Mouse (Mus musculus) liver, postnatal 0 days (tissue): Measurements from ENCODE around the gene Pde8a. TPM values are rescaled to one million over a fixed set of nuclear protein-coding genes. Genes with fewer than 3 reads are reported as not detected.

Experiments
- ATAC-seq: fragments of 200-750 bp; cut with Nextera tagmentation; 2 replicates; pipeline ENCODE4 v1.8.0; 2017; ENCODE audit warnings: mild to moderate bottlenecking, moderate library complexity
- DNase-seq: peaks from one replicate; pipeline ENCODE4 v3.0.0-alpha.2; 2016
- H3K27ac ChIP-seq: fragments of 300-500 bp; sonication (generic); 2 replicates; pipeline ENCODE4 v1.5.1; 2014; ENCODE audit warnings: antibody characterized with exemption, moderate library complexity, mild to moderate bottlenecking, low read depth
- H3K27me3 ChIP-seq: fragments of 300-500 bp; sonication (generic); 2 replicates; pipeline ENCODE4 v1.6.1; 2014; ENCODE audit warnings: low read length, control low read depth, mixed read lengths; ENCODE audit not compliant: insufficient read depth
- H3K36me3 ChIP-seq: fragments of 300-500 bp; sonication (generic); replicated peaks from 2 replicates; pipeline ENCODE4 v1.6.1; 2014; ENCODE audit warnings: mild to moderate bottlenecking, control low read depth, low read length, moderate library complexity, mixed read lengths; ENCODE audit not compliant: insufficient read depth
- H3K4me1 ChIP-seq: fragments of 300-500 bp; sonication (generic); 2 replicates; pipeline ENCODE4 v1.6.1; 2014; ENCODE audit warnings: antibody characterized with exemption, mild to moderate bottlenecking, control low read depth; ENCODE audit not compliant: insufficient read depth
- H3K4me2 ChIP-seq: fragments of 300-500 bp; sonication (generic); 2 replicates; pipeline ENCODE4 v1.6.1; 2014; ENCODE audit warnings: low read depth, mild to moderate bottlenecking, low read length, moderate library complexity, mixed read lengths
- H3K4me3 ChIP-seq: fragments of 300-500 bp; sonication (generic); 2 replicates; pipeline ENCODE4 v1.5.1; 2014; ENCODE audit warnings: low read depth, low read length
- H3K9ac ChIP-seq: fragments of 300-500 bp; sonication (generic); replicated peaks from 2 replicates; pipeline ENCODE4 v1.6.1; 2014; ENCODE audit warnings: mild to moderate bottlenecking, moderate library complexity
- H3K9me3 ChIP-seq: fragments of 300-500 bp; sonication (generic); 2 replicates; pipeline ENCODE4 v1.6.1; 2016; ENCODE audit warnings: mild to moderate bottlenecking, control low read depth, low read length, mixed read lengths
- CTCF ChIP-seq: sonication (generic); IDR thresholded peaks from 2 replicates; pipeline ENCODE4 v1.5.1; 2016; ENCODE audit warnings: antibody characterized with exemption, low read depth
- EP300 ChIP-seq: IDR thresholded peaks from 2 replicates; pipeline ENCODE4 v1.6.1; 2016; ENCODE audit warnings: antibody characterized with exemption, low read depth, mild to moderate bottlenecking
- WGBS: fragments of 180-500 bp; shearing (Covaris S2); extraction: QIAGEN DNeasy Blood & Tissue Kit; methylation state at CpG from one replicate; pipeline ENCODE4 v1.1.7; 2014; ENCODE audit not compliant: insufficient replicate concordance; 5-methylcytosine and 5-hydroxymethylcytosine counted together
- polyA plus RNA-seq: library from polyadenylated mRNA; unstranded; fragments of >200 nt; fragmentation: Nextera tagmentation; extraction: Ambion mirVana; gene quantifications from 2 replicates; pipeline ENCODE4 v1.2.1, GENCODE M21; 2015

Gene Pde8a
- polyA plus RNA-seq: 3.1 and 3.4 TPM in 2 replicates

DNA sequence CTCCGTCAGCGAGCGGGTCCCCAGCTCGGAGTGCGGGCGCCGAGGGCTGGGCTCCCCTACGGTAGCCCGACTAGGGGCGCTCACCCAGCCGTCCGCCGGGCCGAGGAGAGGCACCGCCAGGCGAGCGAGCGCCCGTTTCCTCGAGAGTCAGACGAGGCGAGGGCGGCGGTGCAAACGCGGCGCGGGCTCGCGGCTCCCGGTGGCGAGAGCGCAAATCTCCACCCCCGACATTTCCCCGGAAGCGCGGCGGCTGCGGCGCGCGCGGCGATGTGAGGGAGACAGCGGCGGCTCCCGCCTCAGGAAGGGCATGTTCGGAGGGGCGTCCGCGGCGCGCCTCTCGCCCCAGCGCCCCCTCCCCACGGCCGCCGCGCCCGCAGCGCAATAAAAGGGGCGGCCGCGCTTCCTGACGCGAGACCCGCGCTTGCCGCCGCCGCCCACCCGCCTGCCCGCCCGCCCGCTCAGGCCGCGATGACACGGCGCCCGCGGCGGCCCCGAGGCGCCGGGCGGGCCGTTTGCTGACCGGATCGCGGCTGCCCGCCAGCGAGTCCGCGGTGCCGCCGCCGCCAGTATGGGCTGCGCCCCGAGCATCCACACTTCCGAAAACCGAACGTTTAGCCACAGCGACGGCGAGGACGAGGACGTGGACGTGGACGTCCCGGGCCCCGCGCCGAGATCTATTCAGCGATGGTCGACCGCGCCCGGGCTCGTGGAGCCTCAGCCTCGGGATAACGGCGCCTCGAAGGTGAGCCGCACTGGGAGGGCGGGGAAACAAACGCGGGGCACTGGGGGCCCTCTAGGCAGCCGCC, at the start of gene Pde8a:
Gene Pde8a (plus strand): TSS at position 250 of the 806 bp plus-strand sequence.
- no peaks in the 10 kb centered on the region for H3K36me3 ChIP-seq
- no peaks in the 10 kb centered on the region for H3K9me3 ChIP-seq
- H3K4me1 ChIP-seq: peaks cover 11% of the 10 kb centered on the region; the same call in 1 of the 2 replicates
- DNase-seq (peak; percentile 43), ATAC-seq (peak; percentile 47)
- H3K27ac ChIP-seq: peak within 1 kb of the TSS; percentile 88
- under 1% methylated on average over 75 of the region's 128 CpGs for whole genome bisulfite sequencing
- H3K27me3 ChIP-seq: peaks cover 11% of the 10 kb centered on the region
- peak within 1 kb of the TSS; percentile 52 for H3K4me3 ChIP-seq
- TF ChIP-seq EP300 (no peak), CTCF (no peak)
- peak within 1 kb of the TSS; percentile 64 for H3K9ac ChIP-seq
- H3K4me2 ChIP-seq: peak within 1 kb of the TSS; percentile 73

DNA sequence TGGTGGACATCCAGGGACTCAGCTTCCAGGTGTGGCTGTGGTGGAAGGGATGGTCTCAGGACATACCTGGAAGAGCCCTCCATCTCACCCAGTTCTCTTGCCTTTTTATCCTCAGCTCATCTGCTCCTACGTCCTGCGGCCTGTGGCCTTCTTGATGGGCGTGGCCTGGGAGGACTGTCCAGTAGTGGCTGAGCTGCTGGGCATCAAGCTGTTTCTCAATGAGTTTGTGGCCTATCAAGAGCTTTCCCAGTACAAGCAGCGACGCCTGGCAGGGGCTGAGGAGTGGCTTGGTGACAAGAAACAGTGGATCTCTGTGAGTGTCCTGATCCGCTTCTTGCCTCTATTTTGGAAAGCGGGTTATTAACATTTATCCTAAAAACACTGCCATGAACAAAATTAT, 49.0 kb upstream of the Pde8a start:
- Histone ChIP-seq H3K9me3 (no peaks in the 10 kb centered on the region), H3K4me1 (no peaks in the 10 kb centered on the region), H3K27me3 (no peaks in the 10 kb centered on the region), H3K4me3 (no peak overlapping the region), H3K36me3 (no peaks in the 10 kb centered on the region), H3K9ac (no peak overlapping the region), H3K27ac (no peak overlapping the region), H3K4me2 (no peak overlapping the region)
- WGBS: 75% methylated on average over 7 of the region's 7 CpGs
- TF ChIP-seq CTCF (no peak), EP300 (no peak)
- DNase-seq: no peak
- ATAC-seq: no peak

DNA sequence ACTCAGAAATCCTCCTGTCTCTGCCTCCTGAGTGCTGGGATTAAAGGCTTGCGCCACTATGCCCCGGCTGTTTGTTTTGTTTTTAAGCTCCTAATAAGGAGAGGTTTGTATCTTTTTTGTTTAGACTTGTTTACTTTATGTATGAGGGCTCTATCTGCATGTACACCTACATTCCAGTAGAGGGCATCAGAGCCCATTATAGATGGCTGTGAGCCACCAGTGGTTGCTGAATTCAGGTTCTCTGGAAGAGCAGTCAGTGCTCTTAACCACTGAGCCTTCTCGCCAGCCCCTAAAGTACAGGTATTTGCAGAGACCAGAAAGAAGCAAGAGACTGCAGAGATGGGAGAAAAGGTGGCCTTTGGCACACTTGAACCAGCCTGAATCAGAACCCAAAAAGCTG, 46.3 kb upstream of the Pde8a start:
- Histone ChIP-seq H3K4me1 (no peaks in the 10 kb centered on the region), H3K4me3 (no peak overlapping the region), H3K27me3 (no peaks in the 10 kb centered on the region), H3K36me3 (no peaks in the 10 kb centered on the region), H3K4me2 (no peak overlapping the region), H3K9me3 (no peaks in the 10 kb centered on the region), H3K27ac (no peak overlapping the region), H3K9ac (no peak overlapping the region)
- TF ChIP-seq CTCF: peak; percentile 80
- no peak for TF ChIP-seq EP300
- ATAC-seq: no peak
- DNase-seq: peak; percentile 17
- WGBS: 29% methylated on average over 3 of the region's 3 CpGs

- peaks cover 3% of the 10 kb centered on the region for H3K9me3 ChIP-seq
- DNase-seq: no peak
- no peaks in the 10 kb centered on the region for H3K27me3 ChIP-seq
- H3K4me3 ChIP-seq: no peak overlapping the region
- no peak overlapping the region for H3K4me2 ChIP-seq
- H3K27ac ChIP-seq: no peak overlapping the region
- WGBS: 68% methylated on average over 7 of the region's 7 CpGs
- H3K4me1 ChIP-seq: no peaks in the 10 kb centered on the region
- H3K36me3 ChIP-seq: no peaks in the 10 kb centered on the region
- no peak for ATAC-seq
- H3K9ac ChIP-seq: no peak overlapping the region
- TF ChIP-seq EP300 (no peak), CTCF (no peak)
These were observed 44.0 kb upstream of the Pde8a start for GRCm38 (mm10) chr7:81169351-81169750.

DNA sequence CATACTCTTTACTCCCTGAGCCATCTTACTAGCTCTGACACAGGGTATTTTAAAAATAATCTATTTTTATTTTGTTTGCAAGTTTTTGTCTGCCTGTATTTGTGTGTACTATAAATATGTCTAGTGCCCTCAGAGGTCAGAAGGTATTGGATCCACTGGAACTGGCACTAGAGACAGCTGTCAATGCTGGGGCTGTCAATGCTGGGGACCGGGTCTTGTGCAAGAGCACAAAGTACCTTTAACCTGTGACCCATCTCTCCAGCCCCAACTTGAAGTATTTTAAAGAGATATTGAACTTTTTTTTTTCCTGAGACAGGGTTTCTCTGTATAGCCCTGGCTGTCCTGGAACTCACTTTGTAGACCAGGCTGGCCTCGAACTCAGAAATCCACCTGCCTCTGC, 39.5 kb upstream of the Pde8a start:
- Histone ChIP-seq H3K4me1 (no peaks in the 10 kb centered on the region), H3K36me3 (no peaks in the 10 kb centered on the region), H3K4me2 (no peak overlapping the region), H3K27ac (no peak overlapping the region), H3K9ac (no peak overlapping the region), H3K9me3 (peaks cover 3% of the 10 kb centered on the region), H3K4me3 (no peak overlapping the region), H3K27me3 (no peaks in the 10 kb centered on the region)
- 88% methylated on average over 2 of the region's 2 CpGs for WGBS
- DNase-seq (no peak), ATAC-seq (no peak)
- TF ChIP-seq CTCF (no peak), EP300 (no peak)

- DNase-seq: no peak
- ATAC-seq: no peak
- WGBS: 60% methylated on average over 5 of the region's 5 CpGs
These were observed 38.7 kb upstream of the Pde8a start for GRCm38 (mm10) chr7:81174654-81175053.

More at GRCm38 (mm10) chr7:81174654-81175053, 38.7 kb upstream of the Pde8a start:
- Histone ChIP-seq H3K4me2 (no peak overlapping the region), H3K27ac (no peak overlapping the region), H3K36me3 (no peaks in the 10 kb centered on the region), H3K9ac (no peak overlapping the region), H3K4me3 (no peak overlapping the region), H3K4me1 (no peaks in the 10 kb centered on the region), H3K9me3 (peaks cover 3% of the 10 kb centered on the region), H3K27me3 (no peaks in the 10 kb centered on the region)
- no peak for TF ChIP-seq CTCF
- TF ChIP-seq EP300: no peak
